Mouse (Mus musculus) small intestine, adult 2 months (tissue): ENCODE results near the gene Tmem220.

Experiments
- CTCF ChIP-seq: fragments of 200-500 bp; IDR thresholded peaks from 2 replicates; pipeline ENCODE4 v1.5.1; 2012; ENCODE audit warnings: low read depth, mild to moderate bottlenecking, control low read depth, inconsistent platforms, low read length, moderate library complexity, mixed read lengths; ENCODE audit not compliant: insufficient replicate concordance, insufficient read length; ENCODE audit errors: extremely low read depth
- POLR2A ChIP-seq: fragments of 200-500 bp; IDR thresholded peaks from 2 replicates; pipeline ENCODE4 v1.6.1; 2012; ENCODE audit warnings: low read depth, mild to moderate bottlenecking, control low read depth, inconsistent platforms, low read length, moderate library complexity

DNA sequence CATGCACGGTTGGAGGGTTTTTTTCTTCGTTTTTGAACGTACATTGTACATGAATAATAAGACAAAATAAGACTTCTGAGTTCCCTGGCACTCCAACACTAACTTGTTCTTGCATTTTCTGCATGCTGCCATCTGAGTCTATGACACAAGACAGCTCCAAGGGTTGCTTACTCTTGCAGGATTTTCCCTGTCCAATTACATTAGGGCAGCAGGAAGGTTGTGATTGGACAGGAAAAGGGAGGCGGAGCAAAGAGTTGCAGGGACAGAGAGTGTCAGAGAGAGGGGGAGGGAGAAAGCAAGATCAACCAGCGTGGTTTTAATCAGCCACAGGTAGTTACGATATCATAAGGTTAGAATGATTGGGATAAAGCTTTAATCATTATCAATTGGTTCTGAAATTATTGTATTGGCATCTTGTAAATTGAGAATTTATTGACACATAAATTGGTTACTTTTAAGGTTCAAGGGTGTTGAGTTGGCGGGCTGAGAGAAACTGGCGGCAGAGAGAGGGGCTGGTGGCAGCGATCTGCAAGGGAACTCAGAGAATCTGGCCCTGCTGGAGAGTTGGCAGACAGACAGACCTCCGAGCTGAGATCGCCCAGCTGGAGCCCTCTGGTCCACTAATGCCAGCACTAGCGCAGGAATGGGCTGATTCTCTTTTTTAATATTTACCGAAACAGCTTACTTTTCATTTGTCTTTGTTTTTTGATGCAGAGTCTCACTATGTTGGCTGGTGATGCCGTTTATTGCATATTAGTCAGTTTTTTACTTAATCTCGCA lies 43.4 kb upstream of the Tmem220 start:
- TF ChIP-seq CTCF (no peak), POLR2A (no peak)
